Mouse (Mus musculus) ES-CJ7 (cell line): ENCODE data around the gene Peli3.
"Not testable (repeated sequence)": the region's sequence is repeated elsewhere in the genome, so short reads cannot be mapped to it uniquely, and the experiment has no call there.

Experiments used
- DNase-seq: peaks from one replicate; pipeline ENCODE4 v3.0.0; 2011; ENCODE audit warnings: low read depth, low spot score

Gene Peli3

DNA sequence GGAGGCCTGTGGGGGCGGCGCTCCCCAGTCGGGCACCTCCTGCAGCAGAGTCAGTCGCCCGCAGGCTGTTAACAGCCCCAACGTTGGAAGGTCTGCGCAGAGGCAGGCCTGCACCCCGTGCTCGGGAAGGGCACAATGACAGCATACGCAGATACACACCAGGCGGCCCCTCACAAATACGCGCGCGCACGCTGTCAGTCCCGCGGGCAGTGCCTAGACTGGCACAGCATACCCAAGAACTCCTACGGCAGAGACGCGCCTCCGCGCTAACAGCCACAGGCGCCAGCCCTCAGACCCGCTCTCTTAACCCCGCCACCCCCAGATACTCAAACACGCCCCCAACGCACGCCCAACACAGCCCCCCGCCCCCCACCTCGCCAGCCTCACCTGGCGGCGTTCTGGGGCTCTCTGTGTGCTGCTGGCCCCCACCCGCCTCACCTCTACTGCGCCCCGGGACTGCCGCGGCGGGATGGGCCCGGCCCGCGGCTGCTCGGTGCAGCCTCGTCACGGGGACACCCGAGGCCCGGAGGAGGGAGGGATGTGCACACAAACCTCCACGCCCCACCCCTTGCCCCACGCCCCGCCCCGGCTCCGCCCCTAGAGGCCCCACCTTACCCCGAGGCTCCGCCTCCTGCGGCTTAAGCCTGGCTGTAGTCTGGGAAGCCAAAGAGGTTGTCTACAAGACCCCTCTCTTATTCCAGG lies at the start of gene Peli3:
Gene Peli3 (minus strand): TSS at position 577 of the 702 bp plus-strand sequence.
- DNase-seq = peak; percentile 74

- DNase-seq = no peak
These were observed 49.4 kb upstream of the Peli3 start for GRCm38 (mm10) chr19:4992371-4992770.

DNA sequence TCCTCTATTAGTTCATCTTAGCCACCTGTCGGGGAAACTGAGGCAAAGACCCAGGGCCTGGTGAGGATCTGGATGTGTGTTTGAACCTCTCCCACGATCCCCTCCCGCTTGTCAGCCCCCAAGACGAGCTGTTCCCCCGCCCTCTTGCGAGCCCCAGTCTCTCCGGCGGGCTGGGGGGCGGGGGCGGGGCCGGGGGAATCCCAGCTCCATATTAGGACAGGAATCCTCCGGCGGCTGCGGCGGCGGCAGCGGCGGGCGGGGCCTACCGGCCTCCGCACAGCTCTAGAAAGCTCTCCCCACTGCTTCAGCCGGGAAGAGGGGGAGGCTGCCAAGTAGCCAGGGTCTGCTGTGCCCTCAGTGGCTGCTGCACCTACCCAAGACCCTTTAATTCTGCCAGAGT lies 47.8 kb upstream of the Peli3 start:
- no peak for DNase-seq

DNA sequence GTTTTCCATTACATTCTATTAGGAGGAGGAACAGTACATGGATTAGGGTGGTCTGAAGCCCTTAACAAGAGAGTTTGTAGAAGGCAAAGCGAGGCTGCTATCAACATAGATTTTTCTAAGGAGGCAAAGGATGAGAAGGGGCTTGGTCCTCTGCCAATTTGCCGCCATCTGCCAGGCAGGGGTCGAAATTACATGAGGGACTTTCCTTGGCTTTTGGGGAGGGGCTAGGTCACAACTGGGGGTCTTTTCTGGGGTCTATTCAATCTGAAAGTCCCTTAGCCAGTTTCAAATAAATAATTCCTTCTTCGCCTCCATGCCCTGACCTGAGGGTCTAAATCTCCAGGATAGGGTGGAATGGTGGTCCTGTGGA lies 47.3 kb upstream of the Peli3 start, which contains the start of gene Npas4:
Gene Npas4 (minus strand): TSS at position 61 of the 370 bp plus-strand sequence.
- no peak for DNase-seq

DNA sequence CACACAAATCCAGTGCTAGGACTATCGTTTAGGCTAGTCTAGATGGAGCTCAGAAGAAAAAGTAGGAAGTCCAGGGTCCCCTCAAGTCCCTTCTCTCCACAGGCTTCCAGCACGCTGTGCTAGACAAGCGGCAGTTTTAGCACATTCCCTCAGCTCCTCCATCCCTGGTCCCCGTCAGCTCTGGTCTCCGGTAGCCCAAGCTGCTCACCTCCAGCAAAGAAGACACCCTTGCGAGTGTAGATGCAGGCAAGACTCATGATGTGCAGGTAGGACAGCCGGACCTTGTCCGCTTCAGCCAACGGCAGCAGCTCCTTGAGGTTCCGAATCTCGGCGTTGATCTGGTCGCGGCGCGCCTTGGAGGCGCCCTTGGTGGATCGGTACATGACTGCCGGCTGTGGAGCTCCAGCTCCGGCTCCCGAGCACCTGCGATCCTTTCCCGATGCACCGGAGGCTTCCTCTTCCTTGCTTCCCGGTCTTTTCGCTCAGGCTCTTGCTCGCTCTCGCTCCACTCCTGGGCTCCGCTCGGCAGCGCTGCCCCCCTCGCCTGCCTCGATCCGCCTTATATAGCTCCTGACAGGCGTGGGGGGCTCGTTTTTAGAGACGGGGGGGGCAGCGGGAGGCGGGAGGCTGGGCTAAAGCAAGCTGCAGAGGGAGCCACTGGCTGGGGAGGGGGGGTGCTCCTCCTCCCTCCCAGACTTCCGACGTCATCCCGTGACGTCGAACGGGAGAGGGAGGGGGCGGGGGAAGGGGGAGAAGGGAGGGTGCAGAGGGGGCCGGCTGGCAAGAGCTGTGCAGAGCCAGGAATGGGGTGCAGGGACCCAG lies 46.7 kb upstream of the Peli3 start:
- no peak for DNase-seq

- peak; percentile 86 for DNase-seq
These were observed 46.1 kb upstream of the Peli3 start for GRCm38 (mm10) chr19:4989013-4989412.

- peak; percentile 79 for DNase-seq
These were observed 38.8 kb upstream of the Peli3 start for GRCm38 (mm10) chr19:4981767-4982166.

DNA sequence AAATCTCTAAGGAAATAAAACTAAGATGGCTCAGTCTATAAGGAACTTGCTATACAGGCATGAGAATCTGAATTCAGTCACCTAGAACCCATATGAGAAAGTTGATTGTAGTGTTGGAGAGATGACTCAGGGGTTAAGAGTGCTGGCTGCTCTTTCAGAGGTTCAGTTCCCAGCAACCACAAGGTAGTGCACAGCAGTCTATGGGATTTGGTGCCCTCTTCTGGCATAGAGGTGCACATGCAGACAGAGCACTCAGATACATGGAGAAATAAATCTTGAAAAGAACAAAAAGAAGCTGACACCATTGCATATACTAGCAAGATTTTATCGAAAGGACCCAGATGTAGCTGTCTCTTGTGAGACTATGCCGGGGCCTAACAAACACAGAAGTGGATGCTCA lies 25.3 kb upstream of the Peli3 start:
- peak; percentile 74 for DNase-seq

DNA sequence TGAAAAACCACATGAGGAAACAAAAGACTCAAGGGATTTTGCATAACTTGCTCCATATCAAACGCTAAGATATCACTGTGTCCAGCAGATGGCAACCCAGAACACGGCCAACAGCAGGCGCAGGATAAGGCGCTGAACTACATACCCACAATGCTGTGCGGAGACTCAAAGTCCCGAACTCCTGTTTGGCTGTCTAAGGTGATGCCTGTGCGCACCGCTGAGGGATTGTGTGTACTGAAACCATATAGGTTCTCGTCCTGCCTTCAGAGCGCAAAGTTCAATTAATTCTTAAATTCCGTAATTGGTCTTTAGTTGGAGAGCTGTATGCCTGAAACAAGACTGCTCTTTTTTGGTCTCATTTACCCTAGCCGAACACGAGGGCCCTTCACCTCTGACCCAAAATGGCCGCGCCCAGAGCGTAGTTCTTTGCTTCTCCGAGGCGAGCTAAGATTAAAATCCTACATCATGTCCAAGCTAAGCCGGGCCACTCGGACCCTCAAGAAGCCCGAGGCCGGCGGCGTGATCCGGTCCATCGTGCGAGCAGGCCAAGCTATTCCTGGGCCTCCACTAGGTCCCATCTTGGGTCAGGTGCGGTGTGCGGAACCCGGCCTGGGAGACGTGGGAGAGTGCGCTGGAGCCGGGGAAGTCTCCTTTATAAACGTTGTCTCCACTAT lies 19.1 kb upstream of the Peli3 start, which contains the start of gene Mrpl11:
Gene Mrpl11 (plus strand): TSS at position 220 of the 674 bp plus-strand sequence.
- DNase-seq = peak; percentile 97

DNA sequence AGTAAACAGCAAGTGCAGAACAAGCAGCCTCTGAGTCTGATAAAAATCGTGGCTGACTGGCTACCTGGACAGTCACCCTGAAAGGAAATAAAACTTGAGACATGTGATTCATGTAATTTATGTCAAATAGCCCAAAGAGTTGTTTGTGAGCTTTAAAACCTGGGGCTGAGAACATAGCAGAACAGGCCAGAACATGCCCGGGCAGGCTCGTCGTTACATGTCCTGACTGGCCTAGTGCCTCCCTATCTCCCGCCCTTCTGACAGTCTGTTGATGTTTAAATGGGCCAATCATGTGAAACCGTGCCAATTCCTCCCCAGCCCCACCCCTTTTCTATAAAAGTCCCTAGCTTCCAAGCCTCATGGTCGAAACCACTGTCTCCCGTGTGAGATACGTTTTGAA lies 5.7 kb upstream of the Peli3 start:
- DNase-seq = not testable (repeated sequence)

GRCm38 (mm10) chr19:4945540-4945939 lies 2.6 kb upstream of the Peli3 start:
- DNase-seq = peak; percentile 67

- no peak for DNase-seq
These were observed 294 bp upstream of the Peli3 start for GRCm38 (mm10) chr19:4943253-4943588.

GRCm38 (mm10) chr19:4937444-4938310 lies 5.2 kb downstream of the Peli3 start:
- DNase-seq = no peak

- DNase-seq = no peak
These were observed 6.0 kb downstream of the Peli3 start for GRCm38 (mm10) chr19:4936896-4937295.

DNA sequence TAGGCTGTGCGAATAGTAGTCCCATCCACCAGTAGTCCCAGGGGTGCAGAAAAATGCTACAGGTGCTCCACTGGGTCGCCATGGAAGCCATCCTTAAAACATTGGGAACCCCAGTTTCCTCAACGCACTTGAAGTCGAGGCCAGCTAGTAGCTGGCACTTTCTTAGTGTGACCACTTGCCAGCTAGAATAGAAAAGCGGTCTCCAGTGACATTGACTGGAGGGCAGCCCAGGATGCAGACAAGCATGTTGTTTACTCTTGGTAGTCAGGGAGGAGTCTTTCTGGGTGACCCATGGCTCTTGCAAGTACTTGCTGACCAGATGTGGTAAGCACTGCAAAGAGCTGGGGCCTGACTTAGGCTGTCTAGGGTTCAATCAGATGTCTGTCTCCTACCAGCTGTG lies 14.1 kb downstream of the Peli3 start:
- no peak for DNase-seq

DNA sequence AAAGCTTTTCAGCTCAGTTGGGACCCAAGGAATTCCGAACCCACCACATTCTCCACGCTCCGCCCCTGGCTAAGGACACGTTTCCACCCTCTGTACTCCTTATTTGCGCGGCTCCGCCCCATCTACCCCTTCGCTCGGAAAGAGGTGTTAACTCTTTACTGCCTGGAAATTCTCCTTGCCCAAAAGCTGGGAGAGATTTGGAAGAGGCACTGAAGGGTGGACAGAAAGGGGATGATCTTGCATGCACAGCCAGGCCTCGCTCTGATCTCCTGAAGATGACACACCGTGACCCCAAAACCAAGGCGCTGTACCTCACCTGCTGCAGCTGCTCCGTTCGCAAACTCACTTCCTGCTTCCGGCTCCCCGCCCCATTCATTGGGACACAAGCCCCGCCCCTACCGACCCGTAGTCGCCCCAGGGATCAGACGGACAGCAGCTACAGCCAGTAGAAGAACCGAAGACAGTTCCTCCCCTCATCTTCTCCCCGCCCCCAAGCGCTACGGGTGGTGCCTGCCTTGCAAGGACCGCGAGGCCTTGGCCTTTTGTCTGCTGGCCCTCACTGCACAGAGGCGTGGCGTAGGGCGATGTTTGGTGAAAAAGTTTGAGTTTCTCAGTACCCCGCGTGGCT lies 14.9 kb downstream of the Peli3 start, which contains the start of gene Dpp3:
Gene Dpp3 (minus strand): TSS at position 384 of the 628 bp plus-strand sequence.
- DNase-seq = peak; percentile 99

DNA sequence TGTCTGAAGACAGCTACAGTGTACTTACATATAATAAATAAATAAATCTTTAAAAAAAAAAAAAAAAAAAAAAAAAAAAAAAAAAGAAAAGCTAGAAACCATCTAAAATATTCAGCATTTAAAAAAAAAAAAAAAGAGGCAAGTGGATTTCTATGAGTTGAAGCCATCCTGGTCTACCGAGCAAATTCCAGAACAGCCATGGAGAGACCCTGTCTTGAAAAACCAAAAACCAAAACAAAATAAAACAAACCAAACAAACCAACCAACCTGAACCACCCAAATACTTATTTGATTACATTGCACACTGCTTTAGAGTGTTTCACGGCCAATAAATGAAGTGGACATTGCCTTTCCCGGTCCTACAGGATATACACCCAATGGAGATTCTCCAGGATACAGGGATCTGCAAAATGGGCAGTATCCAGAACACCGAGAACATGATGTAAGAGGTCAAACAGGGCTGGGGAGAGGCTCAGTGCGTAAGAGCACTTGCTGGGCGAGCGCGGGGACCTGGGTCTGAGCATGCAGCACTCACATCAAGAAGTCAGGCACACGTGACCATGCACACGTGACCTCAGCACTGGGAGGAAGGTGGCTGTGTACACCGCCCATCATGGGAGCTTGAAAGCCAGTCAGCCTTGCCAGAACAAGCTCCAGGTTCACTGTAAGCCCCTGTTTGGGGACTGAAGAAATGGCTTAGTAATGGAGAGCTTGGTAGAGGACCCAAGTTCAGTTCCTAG lies 17.6 kb downstream of the Peli3 start:
- peak; percentile 64 for DNase-seq

DNA sequence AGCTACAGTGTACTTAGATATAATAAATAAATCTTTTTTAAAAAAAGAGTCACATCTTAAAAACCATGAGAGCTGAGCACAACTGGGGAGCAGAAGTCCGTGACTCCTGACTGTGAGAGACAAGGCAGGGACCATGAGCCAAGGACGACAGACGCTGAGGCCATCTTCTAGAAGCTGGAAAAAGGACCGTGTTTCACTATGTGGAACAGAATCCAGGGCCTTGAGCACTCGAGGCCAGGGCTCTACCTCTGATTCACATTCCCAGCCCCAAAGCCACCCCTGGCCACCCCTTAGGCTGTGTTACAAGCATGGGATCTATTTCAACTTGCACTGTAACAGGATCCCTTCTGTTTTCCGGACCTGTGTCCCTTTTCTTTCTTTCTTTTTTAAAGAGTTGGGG lies 23.3 kb downstream of the Peli3 start:
- no peak for DNase-seq

DNA sequence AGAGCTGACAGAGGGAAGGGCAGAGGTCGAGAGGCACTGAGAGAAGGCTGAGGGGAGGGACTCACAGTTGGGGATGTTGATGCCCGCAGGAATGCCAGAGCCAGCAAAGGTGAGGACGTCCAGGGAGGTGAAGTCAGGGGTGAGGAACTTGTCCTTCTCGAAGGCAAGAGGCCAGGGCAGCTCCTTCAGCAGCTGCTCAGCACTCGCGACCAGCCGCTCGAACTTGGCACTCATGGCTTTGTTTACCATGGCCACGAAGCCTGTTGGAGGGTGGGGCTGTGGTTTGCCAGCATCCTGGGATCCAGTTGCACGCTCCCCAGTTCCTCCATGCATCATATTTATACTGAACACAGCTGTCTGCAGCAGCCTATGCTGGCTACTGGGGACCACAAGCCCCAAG lies 26.1 kb downstream of the Peli3 start:
- no peak for DNase-seq

- DNase-seq = no peak
These were observed 26.9 kb downstream of the Peli3 start for GRCm38 (mm10) chr19:4915924-4916603.
